Mouse (Mus musculus) intestine, embryonic 15.5 days (tissue): ENCODE results near the gene 8030474K03Rik. TPM values are rescaled to one million over a fixed set of nuclear protein-coding genes. Genes with fewer than 3 reads are reported as not detected.
"Not testable (repeated sequence)": the region's sequence is repeated elsewhere in the genome, so short reads cannot be mapped to it uniquely, and the experiment has no call there.

Experiments used
- ATAC-seq: fragments of 200-750 bp; cut with Nextera tagmentation; 2 replicates; pipeline ENCODE4 v1.8.0; 2017; ENCODE audit warnings: moderate TSS enrichment, moderate library complexity
- H3K27ac ChIP-seq: fragments of 300-500 bp; sonication (generic); 2 replicates; pipeline ENCODE4 v1.5.1; 2015; ENCODE audit warnings: mild to moderate bottlenecking, inconsistent platforms
- H3K27me3 ChIP-seq: fragments of 300-500 bp; sonication (generic); replicated peaks from 2 replicates; pipeline ENCODE4 v1.6.1; 2015; ENCODE audit warnings: inconsistent platforms
- H3K36me3 ChIP-seq: fragments of 300-500 bp; sonication (generic); 2 replicates; pipeline ENCODE4 v1.6.1; 2015; ENCODE audit warnings: inconsistent platforms
- H3K4me1 ChIP-seq: fragments of 300-500 bp; sonication (generic); replicated peaks from 2 replicates; pipeline ENCODE4 v1.6.1; 2015; ENCODE audit warnings: inconsistent platforms
- H3K4me2 ChIP-seq: fragments of 300-500 bp; sonication (generic); replicated peaks from 2 replicates; pipeline ENCODE4 v1.6.1; 2015; ENCODE audit warnings: mild to moderate bottlenecking, inconsistent platforms
- H3K4me3 ChIP-seq: fragments of 300-500 bp; sonication (generic); replicated peaks from 2 replicates; pipeline ENCODE4 v1.5.1; 2015; ENCODE audit warnings: inconsistent platforms
- H3K9ac ChIP-seq: fragments of 300-500 bp; sonication (generic); 2 replicates; pipeline ENCODE4 v1.6.1; 2015; ENCODE audit warnings: inconsistent platforms
- H3K9me3 ChIP-seq: fragments of 300-500 bp; sonication (generic); 2 replicates; pipeline ENCODE4 v1.6.1; 2016; ENCODE audit warnings: inconsistent platforms
- WGBS: fragments of 180-500 bp; shearing (Covaris S2); methylation state at CpG from one replicate; pipeline ENCODE4 v1.1.7; 2015; 5-methylcytosine and 5-hydroxymethylcytosine counted together
- polyA plus RNA-seq: library from polyadenylated mRNA; unstranded; fragments of >200 nt; fragmentation: Nextera tagmentation; extraction: Ambion mirVana; gene quantifications from 2 replicates; pipeline ENCODE4 v1.2.1, GENCODE M21; 2015

The 8030474K03Rik gene
- polyA plus RNA-seq, 1 experiment from 2014 or later, result not detected

DNA sequence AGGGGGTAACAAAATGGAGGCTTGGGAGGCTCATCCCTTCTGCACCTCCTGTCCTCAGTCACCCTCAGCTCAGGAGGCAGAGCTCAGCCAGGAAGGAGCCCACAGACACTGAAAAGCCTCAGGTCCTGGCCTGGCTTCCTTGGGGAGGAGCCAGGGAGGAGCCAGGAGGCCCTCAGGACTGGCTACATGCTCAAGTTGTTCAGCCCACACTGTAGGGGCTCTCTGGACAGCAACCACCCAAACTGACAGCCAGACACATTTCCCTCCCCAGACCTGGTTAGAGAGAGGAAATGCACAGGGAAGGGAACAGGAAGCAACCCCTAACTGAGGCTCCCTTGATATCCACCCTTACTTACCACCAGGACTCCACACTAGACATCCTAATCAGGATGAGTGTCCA is 25.5 kb downstream of the 8030474K03Rik start:
- not testable (repeated sequence) for H3K27ac ChIP-seq, H3K27me3 ChIP-seq, H3K36me3 ChIP-seq, H3K9me3 ChIP-seq, H3K4me2 ChIP-seq, ATAC-seq, H3K4me1 ChIP-seq, H3K4me3 ChIP-seq, H3K9ac ChIP-seq

DNA sequence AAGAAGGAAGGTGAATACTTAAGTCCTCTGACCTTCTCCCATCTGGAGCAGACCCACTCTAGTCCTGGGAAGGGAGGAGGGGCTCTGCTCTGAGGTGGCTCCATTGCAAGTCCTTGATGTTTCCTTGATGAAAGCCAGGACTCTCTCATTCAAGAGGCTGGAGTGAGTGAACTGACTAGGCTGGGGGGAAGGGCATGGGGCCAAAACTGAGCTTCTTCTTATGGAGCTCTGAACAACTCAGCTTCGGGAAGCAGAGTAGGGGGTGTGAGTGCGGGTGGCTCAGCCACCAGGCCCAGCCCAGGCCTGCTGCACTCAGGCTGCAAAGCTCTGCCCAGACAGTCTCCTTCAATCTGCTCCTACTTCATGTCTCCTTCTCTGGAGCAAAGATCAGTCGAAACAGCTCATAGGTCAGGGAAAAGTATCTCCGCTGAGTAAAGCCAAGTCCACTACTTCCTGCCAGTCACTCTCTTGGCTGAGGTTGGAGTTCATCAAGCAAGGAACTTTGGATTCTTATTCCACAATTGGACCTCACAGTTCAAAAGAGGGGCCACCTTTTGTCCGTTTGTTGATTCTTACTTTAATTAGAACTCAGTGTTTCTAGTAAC is 52.8 kb downstream of the 8030474K03Rik start:
- Histone ChIP-seq H3K27me3 (peaks cover 26% of the 10 kb centered on the region), H3K4me2 (no peak overlapping the region), H3K36me3 (no peaks in the 10 kb centered on the region), H3K9me3 (no peaks in the 10 kb centered on the region), H3K4me1 (no peaks in the 10 kb centered on the region), H3K4me3 (no peak overlapping the region), H3K27ac (no peak overlapping the region), H3K9ac (no peak overlapping the region)
- peak; percentile 52; the same call in 1 of the 2 replicates for ATAC-seq
- WGBS, result 48% methylated on average over 5 of the region's 5 CpGs

Other genes starting within 250 kb of the 8030474K03Rik start
- gene Ogt, start 154.6 kb upstream of the 8030474K03Rik start, polyA plus RNA-seq, result 111 and 117 TPM in 2 replicates
- gene Cxcr3, start 60.4 kb upstream of the 8030474K03Rik start, polyA plus RNA-seq, result 0.49 and 0.63 TPM in 2 replicates
- 0.19 and 0.23 TPM in 2 replicates for gene Gm4779, start 233 bp upstream of the 8030474K03Rik start, polyA plus RNA-seq
- 8.4 and 10.4 TPM in 2 replicates for gene Nhsl2, start 54.7 kb downstream of the 8030474K03Rik start, polyA plus RNA-seq